Mouse (Mus musculus) heart, adult 9 months (tissue): ENCODE results near the gene Sdc3.
A peak's percentile ranks its signal among the peaks of the same experiment; 100 is the strongest.

ENCODE experiments used
- DNase-seq, 2 experiments: peaks; one replicate each; pipeline ENCODE4 v3.0.0; 2022; ENCODE audit warnings: low spot score in 2 of 2

The Sdc3 gene

DNA sequence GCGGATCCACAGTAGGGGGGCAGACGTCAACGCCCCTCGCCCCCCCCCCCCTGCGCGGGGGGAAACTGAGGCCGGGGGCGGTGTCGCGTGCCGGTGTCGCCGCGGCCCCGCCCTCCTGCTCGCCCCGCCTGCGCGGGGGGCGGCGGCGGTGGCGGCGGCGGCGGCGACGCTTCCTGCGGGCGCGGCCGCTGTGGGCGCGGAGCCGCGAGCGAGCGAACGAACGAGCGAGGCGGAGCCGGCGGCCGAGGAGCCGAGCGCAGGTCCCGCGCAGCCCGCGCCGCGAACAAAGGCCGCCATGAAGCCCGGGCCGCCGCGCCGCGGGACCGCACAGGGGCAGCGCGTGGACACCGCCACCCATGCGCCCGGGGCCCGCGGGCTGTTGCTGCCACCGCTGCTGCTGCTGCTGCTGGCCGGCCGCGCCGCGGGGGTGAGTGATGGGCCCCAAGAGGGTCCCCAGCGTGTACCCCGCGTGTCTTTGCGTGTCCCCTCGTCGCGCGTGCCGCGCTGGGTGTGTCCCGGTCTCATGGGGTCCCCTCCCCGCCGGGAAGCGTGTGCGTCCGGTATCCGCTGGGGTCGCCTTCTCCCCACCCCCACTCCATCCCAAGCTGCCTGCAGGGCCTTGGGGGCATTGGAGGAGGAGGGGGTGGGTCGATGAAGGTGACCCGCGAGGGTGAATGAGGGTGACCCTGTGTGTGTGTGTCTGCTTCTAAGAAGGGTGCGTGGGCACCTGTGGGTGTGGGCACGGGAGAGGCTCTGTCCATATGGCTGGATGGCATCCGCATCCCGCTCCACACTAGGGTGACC is at the start of gene Sdc3:
Sdc3 (plus strand) TSS at position 162 of the 804 bp plus-strand sequence.
- DNase-seq, result no peak

DNA sequence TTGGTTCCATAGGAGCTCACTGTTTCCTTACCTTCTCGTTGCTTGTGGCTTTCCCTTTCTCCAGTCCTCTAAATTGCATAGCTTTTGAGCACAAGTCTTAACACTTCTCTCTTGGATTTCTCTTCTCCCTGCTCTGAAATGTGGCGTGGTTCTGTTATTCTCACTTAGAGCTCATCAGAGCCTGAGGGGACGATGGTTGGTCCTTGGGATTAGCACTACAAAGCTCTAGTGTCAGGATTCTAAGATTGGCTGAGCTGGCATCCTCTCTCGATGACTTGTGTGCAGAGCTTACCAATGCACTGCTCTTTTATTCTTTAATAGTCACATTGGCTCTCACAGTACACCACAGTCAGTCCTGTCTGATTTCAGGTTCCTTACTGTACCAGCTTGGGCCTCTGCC is 48.3 kb upstream of the Sdc3 start:
- DNase-seq, result no peak

DNA sequence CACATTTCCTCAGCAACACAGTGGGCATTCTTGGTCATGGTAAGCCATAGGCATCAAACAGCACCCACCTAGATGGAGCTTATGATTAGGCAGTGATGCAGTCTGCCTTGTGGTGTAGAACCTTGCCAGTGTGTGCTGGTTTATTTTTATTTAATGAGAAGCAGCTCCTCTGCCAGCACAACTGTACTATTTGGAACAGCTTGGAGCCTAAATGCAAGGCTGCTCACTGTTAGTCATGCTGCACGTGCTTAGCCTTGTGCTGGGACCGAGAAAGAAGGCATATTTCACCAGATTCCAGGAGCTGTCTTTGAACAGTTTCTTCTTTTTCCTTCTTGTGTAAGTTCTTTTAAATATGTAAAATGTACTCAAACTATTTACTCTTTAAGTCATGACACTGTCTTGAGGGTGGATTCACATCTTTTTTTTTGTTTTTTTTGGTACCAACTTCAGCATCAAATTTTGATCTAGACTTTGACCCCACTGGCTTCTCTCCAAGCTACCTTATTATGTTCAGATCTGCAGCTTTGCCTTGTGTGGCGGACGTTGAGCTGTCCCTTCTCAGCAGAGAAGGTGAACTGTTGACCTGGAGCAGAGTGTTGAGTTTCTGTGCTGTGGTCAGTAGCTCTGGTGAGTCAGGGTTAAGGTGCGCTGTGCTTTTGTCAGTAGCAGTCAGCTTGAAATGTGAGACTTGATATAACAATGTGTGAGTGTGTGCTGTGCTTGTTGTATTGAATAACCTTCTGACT is 46.6 kb upstream of the Sdc3 start:
- DNase-seq, result peak; percentile 9 to 44

DNA sequence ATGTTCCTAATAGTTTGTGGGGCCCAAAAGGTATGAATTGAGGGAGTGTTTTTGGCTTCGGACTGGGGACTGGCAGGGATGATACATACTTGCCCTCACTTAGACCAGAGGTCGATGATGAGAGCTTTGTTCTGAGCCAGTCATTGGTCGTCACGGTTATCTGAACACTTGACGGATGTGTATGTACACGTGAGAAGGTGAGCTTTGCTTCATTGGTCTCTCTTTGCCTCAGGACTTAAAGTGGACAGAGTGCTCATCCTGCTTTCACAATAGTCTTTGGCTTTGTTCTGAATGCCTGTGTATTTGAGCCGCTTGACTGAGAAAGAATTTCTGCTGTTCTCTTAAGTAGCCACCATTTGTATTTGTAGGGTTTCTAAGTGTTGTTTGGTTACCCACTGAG is 42.8 kb upstream of the Sdc3 start:
- DNase-seq, result no peak

DNA sequence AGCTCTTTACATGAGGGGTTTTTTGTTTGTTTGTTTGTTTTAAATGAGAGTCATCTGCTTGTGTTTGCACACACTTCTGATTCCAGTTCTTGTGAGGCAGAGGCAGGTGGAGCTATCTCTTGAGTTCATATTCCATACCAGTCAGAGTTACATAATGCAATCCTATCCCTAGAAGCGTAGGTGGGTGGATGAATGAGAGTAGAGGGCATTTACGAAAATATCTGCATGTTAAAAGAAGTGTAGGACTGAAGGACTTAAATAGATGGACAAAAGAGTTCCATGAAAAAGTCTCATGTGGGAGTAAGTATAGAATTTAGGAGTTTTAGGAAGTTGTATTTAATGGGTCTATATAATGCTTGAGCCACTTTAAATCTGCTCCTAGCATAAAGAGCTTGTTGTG is 40.4 kb upstream of the Sdc3 start:
- DNase-seq, result no peak

DNA sequence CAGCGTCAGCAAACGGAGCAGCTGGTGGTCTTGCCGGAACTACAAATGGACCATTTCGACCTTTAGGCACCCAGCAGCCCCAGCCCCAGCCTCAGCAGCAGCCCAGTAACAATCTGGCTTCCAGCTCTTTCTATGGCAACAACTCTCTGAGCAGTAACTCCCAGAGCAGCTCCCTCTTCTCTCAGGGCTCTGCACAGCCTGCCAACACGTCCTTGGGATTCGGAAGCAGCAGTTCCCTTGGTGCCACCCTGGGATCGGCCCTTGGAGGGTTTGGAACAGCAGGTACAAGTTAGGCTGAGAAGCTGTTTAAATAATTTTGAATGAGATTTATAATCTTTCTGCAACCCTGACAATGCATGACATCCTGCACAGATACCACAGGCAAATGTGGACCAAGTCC is 39.7 kb upstream of the Sdc3 start:
- DNase-seq, result no peak

DNA sequence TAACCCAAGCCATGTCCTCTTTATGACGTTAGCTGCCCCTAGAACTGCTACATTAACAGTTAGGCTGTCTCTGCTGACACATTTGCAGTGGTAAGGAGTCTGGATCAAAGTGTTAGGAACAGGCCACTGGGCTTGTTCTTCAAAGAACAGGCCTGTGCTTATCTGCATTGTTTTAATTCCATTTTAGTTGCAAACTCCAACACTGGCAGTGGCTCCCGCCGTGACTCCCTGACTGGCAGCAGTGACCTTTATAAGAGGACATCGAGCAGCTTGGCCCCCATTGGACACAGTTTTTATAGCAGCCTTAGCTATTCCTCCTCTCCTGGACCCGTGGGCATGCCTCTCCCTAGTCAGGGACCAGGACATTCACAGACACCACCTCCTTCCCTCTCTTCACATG is 38.6 kb upstream of the Sdc3 start:
- peak; percentile 68 to 73 for DNase-seq

DNA sequence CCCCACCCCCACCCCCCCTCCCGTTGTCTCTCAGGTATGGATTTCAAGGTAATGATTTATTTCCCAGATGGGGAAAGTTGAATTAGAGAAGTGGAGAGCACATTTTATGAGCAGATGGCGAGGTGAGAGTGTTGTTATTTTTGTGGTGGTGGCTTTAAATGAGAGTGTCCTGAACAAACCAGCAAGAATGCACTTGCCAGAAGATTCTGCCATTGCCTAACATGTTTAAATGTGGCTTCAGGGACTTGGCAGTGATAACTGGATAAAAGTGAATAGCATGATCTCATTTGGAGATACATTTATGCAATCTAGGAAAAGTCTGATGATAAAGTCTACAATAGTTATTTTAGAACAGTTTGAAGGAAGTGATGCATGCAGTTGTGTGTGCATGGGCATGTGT is 37.6 kb upstream of the Sdc3 start:
- no peak for DNase-seq

DNA sequence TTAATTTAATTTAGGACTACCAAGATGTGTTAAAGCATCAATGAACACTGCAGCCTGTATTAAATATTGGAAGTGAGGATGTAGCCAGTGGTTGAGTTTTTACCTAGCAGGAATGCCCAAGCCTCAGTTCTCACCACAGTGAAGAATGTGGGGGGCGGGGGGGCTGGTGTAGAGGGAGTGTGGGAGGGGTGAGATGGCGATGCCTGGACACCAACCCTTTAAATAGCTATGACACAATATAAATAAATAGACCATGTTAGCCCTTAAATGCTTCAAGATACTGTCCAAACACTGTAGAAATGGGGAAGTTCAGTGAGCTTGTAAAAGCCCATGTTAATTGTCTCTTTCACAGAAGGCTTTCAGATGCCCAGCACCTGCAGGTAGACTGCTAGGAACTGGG is 32.5 kb upstream of the Sdc3 start:
- DNase-seq, result no peak

DNA sequence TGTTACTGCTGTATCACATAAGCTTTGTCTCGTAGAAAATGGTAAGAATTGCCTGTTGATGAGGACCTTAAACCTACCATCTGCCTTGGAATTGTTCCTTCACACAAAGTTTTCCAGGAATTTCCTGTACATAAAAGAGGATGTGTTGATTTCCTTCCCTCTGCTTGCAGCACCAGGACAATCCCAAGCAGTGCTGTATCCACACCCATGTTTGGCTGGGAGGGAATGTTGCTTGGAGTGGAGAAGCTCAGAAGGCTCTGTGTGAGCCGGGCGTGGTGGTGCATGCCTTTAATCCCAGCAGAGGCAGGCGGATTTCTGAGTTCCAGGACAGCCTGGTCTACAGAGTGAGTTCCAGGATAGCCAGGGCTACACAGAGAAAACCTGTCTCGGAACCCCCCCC is 30.5 kb upstream of the Sdc3 start:
- peak in 1 of 2 experiments; percentile 28 for DNase-seq

DNA sequence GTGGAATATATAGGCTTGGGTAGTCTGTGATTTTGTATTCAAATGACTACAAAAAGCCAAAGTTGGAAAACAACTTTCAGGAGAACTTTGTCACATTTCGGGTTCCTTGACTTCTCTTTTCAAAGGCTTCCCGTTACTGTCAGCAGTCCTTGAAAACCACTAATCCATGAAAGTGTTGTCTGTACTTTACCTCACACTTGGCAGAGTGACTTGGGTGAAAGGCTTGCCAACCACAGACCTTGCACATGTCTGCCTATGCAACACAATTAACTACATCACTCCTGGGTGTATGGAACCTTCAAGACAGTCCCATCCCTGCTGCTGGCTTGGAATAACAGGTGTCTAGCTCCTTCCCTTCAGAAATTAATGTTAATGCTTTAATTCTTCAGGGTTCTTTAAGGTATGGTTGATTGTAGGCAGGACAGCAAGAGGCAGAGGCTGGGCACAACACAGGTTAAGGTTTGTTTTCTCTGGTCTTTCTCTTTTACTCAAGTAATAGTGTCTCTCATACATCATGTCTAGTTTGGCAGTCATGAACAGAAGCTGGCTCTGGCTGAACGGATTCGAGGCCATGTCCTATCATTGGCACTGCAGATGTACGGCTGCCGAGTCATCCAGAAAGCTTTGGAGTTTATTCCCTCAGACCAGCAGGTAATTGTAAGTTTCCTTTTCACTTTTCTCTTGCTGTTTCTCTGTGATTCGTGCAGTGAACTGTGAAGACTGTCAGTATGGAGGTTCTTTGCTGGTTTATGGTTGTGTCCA is 26.8 kb upstream of the Sdc3 start:
- DNase-seq, result no peak

DNA sequence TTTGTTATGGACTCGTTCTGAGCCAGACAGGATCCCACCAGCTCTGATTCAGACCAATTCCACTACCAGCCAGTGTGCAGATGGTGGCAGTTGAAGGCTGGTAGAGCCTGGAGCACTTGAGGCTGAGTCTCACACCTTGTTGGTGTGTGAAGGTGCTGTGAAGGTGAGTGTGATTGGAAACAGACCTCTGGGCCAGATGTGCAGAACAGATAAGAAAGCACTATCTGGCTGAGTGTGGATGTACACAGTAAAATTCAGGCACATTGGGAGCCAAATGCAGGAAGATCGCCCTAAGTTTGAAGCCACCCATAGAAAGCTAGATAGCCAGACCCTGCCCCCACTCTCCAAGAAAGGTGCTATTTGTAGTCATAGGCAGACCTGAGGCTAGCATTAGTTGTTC is 25.9 kb upstream of the Sdc3 start:
- DNase-seq, result no peak

DNA sequence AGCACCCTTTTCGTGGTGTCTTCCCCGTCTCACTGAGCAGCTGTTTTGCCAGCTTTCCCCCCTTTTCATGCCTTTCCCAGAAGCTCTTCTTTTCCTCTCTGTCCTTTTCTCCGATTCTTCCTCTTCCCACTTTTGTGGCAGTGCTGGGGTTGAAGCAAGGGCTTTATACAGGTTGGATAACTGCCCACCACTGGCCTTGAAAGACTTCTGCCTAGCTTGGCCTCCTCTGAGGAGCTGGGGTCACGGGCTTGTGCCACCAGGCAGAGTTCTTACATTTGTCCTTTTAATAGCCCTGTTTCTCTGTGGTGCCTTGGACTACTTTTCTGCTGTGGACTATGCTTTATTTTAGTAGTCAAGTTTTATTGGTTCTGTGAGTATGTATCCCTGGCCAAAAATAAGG is 25.4 kb upstream of the Sdc3 start:
- no peak for DNase-seq

DNA sequence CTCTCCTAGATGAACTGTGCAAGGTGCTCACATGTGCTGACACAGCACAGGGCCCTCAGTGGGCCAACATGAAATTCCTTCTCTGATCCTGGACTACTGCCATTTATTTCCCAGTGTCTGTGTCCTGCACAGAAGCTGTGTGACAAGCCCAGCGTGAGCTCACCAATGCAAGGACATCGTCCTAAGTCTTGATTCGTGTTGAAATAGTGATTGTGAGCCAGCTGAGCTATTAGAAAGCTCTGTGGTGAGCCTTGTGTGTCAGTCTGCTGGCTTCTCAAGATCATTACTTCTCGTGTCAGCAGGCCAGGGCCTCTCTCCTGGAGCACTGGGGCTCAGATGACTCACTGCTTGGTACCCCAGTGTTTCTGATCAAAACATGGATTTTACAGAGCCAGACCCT is 18.4 kb upstream of the Sdc3 start:
- no peak for DNase-seq

DNA sequence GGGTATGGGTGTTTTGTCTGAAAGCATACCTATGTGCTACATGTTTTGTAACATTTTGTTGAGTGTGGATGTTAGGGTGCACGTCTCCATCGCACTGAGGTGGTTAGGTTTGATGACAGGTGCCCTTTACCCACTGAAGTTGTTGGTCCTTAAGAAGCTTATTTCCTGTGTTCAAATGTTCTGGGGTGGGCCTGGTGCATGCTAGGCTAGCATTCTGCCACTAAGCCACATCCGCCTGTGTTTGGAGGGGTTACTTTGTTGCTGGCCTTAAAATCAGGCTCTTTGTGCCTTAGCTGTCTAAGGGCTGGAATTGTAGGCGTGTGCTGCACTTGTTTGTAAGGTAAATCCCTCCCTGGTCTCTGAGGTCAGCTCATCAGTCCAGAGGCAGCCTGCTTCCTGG is 17.5 kb upstream of the Sdc3 start:
- DNase-seq, result no peak

DNA sequence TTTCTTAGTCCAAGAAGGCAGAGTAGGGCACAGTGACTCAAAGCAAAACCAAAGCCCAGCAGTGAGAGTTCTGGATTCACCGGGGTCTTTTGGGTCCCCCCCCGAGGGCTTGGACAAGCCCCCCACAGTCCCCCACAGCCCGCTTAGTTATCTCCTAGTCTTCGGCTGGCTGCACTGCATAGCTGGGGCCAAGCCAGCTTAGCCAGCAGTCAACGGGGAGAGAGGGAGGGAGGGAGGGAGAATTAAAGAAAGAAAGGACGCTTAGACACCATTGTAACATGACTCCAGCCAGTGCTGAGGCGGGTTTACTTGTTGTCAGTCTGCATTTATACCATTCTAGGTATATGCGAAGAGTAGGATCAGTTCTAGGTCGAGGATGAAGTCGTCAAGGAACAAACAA is 14.7 kb upstream of the Sdc3 start:
- no peak for DNase-seq

DNA sequence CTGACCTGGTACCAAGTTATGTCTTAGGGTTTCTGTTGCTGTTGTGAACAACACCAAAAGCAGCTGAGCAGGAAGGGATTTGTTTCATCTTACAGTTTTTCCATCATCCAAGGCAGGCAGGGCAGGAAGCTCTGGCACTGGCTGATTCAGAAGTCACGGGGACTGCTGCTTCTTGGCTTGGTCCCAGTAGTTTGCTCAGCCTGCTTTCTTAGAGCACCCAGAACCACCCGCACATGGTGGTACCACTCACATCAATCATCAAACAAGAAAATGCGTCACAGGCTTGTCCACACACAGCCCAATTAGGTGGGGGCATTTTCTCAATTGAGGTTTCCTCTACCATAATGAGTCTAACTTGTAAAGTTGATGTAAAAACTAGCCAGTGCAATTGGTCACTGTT is 13.3 kb upstream of the Sdc3 start:
- DNase-seq, result no peak

DNA sequence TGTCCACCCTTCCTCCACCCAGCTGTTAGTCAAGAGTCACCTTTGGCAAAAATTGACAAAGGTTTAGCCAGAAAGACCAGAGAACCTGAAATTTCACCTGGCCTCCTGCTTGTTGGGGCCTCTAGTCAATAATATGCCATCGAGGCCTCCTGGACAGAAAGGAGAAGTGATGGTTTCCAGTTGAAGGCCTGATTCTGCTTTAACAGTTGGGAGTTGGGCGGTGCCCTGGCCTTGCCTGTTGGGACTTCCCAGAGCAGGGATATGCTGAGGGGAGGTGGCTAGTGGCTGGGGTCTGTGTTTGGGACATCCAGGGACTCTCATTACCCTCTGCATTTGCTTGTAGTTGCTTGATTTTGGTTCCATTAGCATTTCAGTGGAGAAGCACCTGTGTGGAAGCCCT is 9.8 kb upstream of the Sdc3 start:
- no peak for DNase-seq

DNA sequence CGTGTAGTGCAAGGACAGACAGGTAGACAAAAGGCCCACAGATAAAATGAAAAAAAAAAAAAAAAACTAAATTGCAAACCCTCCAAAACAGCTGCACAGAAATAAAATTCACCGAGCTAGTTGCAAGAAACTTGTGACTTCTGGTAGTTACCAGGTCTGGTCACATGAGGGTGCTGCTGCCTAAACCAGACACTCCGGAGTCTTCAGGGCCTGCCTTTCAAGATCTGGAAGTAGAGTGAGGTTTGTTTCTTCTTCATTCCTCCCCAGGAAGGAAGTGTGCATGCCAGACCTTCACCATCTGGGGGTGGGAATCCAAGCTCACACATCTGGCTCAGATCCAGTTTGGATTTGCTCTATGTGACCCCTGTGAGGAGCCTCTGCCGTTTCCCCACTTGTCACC is 7.6 kb upstream of the Sdc3 start:
- no peak for DNase-seq

DNA sequence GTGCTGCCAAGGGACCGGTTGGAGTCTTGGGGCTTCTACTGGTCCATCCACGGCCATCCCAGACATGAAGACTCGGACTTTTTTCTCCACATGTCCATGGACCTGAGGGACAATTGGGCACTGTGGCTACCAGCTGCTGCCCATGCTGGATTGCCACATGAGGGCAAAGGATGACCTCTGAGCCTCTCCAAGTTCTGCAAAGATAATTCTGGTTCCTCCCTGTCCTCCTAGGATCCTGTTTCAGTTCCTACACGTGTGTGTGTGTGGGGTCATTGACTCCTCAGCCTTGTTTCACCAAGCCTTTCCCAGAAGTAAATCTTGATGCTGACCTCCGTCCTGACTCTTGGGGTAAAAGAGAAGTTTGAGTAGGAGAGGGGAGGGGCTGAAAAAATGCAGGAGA is 4.8 kb upstream of the Sdc3 start:
- DNase-seq, result no peak

DNA sequence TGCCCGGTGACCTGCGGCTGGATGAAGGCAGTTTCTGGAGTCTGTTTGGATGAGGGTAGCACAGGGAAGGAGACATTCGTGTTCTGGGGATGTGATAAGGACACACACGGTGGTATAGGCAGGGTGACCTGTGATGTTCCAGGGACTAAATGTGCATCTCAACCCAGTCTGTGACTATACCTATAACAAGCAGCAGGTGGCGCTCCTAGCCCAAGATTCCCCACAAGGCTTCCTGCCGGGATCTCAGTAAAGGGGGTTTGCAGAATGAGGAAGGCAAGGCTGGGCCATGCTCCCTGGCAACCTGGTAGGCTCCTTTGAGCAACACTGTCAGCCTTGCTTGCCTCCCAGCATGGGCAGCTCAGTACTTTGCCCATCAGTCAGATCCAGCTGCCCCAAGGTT is 2.2 kb upstream of the Sdc3 start:
- peak; percentile 76 to 85 for DNase-seq

DNA sequence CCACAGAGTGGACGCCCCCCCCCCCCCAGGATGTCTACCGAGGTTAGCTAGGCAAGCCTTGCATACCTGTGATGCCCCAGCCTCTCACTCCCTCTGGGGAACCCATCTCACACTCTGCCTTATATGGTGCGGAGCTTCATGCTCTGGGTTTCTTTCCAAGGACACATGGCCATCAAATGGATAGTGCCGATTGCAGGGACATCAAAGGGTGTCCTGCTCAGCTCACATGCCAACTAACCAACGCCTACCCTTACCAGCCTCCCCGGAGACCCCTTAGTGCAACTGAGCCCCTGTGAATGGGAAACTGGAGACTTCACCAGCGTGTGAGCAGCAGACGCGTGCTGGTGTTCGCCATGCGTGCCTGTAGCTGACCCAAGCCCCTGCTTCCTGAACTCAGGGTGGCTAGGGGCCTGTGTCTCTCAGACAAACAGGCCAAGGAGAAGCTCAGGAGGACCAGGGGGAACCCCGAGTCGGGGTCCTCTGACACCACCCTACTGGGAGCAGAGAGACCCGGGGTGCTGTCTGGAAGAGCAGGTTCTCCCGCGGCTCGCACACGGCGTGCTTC is 444 bp upstream of the Sdc3 start:
- DNase-seq, result no peak

DNA sequence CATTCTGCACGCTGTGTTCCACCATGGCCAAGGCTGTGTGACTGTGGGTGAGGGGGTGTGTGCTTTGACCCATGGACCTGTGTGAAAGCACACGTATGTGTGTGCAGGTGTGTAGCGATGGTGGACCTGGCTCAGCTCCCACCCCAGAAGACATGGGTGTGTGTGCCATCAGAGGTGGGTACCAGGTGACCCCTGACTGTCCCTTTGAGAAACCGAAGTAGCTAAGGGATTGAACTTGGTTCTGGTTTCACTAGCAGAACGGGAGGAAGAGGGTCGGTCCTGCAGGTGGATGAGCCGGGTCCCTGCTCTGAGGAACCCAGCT is 804 bp downstream of the Sdc3 start:
- no peak for DNase-seq
